Mouse (Mus musculus) adrenal gland, postnatal 4 days (tissue): ENCODE data around the gene Ctsz. TPM values are rescaled to one million over a fixed set of nuclear protein-coding genes. Genes with fewer than 3 reads are reported as not detected.

ENCODE experiments used
- DNase-seq, 2 experiments: peaks; one replicate each; pipeline ENCODE4 v3.0.0; 2021 to 2022; ENCODE audit warnings: low spot score in 2 of 2, mixed read lengths in 2 of 2
- long read RNA-seq, 2 experiments: library from polyadenylated mRNA; stranded (forward); transcript quantifications; one replicate each; pipeline ENCODE4 v2.0.0; 2021
- total RNA-seq, 2 experiments: library from RNA; stranded (reverse); gene quantifications; 2 replicates each; pipeline ENCODE4 v1.2.3; 2021

Gene Ctsz
- 100 to 1,000 TPM; 107 to 114 TPM for total RNA-seq
- long read RNA-seq, experiment 1, transcript Ctsz-201 (6 exons, 1,441 nt), result major isoform, 152 of 162 reads
- long read RNA-seq, experiment 1, partial matches to known transcripts, result 9 of 162 reads
- long read RNA-seq, experiment 1, other reads (novel, unspliced or antisense), result 1 of 162 reads
- long read RNA-seq, experiment 2, transcript Ctsz-201 (6 exons, 1,441 nt), result major isoform, 165 of 176 reads
- long read RNA-seq, experiment 2, partial matches to known transcripts, result 7 of 176 reads
- long read RNA-seq, experiment 2, other reads (novel, unspliced or antisense), result 4 of 176 reads

DNA sequence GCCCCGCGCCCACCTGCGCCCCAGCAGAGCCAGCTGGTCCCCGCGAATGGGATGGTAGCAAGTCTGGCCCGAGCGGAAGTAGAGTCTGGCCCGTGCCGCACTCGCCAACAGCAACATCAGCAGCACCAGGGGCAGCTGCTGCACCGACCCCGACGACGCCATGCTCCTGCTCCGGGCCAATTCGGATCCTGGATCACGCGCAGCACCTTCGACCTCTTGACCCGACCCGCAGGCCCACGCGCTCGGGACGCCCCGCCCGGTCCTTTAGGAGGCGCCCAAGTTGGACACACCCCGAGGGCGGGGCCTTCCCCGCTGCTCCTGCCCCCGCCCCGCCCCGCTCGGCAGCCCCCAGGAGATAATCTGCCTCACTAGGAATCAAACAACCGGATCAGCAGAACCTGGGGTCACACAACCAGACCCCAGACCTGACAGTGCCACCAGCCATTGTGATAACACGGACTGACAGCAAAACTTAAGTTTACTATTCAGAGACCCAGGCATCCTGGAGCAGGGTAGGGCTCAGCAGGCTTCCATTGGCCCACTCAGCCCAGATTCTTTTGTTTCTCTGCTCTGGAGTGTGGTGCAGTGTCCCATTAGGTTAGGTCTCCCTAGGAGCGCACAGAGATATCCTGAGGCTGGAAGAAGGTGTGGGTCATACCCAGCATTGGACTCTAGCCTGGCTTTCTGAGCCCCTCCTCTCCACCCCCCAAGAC is at the start of gene Ctsz:
TSS of gene Ctsz (minus strand) at position 303 of the 713 bp plus-strand sequence.
- peak; percentile 37 to 56 for DNase-seq

DNA sequence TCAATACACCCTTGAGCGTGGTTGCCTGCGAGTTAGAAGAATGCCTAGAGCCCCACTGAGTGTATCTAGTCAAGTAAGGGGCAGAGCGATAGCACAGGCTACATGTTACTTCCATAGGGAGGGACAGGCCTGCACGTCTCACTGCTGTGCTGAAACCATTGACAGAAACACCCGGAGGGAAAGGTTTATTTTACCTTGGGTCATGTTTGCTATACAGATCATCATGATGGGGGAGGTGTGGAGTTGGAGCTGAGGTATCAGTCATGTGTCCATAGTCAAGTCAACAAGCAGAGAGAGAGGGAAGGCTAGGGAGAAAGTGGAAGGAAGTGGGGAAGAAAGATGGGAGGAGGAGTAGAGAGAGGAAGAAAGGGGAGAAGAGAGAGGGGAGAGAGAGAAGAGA is 48.2 kb upstream of the Ctsz start:
- DNase-seq, result no peak

DNA sequence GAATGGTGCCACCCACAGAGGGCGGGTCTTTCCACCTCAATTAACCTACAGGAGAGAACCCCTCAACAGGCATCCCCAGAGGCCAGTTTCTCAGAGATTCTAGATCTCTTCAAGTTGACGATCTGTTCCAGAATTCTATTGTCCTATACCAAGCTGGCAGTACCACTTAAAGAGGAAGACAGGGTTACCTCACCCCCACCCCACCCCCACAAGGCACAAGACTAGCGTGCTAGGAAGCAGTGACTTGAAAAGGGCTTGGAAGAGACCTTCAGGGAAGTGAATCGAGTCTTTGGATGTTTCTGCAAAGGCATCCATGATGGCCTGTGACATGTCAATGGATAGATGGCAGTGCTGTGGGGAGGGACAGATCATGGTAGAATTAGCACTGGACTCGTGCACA is 39.9 kb upstream of the Ctsz start:
- no peak for DNase-seq

DNA sequence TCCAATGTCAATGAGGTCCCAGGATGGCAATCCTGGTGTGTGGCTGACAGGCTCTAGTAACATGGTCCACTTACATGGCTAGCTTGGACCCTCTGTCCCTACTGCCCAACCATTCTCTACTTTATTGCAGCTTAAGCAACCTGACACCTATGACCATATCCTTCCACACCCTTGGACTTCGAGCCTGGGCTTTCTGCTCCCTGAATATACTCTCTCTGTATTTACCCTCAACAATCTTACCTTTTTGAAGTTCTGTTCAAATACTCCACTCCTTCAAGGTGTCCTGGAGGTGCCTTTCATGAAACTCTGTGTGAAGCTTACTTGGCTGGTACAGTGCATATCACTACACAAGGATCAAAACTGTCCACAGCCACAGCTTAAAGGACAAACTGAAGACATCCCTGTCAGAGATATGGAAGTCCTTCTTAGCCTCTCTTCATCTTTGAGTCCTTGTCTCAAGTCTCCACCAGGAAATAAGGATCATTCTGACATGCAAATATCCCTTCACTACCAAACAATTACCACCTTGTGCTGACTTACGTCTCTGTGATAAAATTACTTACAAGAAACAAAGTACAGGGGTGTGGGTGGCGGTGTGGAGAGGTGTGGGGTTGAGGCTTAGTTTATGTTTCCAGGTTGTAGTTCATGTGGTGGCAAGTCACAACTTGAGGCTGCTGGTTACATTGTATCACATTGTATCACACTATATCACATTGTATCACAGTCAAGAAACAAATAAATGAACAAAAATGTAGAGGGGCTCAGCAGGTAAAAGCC is 38.9 kb upstream of the Ctsz start:
- DNase-seq, result no peak

DNA sequence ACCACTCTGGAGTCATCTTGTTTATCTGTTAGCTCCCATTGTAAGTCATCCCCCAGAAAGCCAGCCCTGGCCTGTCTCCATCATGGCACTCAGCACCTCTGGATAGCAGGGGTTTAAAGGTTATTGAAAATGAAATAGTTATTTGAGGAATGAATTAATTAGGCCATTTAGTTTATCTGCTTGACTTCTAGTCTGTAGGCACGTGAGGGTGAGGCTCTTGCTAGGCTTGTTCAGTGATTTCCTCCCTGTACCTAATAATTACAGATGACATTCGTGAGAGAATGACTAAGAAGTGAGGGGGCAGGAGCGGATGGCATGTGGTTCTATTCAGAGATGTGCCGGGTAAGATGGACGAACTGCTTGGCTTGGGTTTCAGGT is 34.7 kb upstream of the Ctsz start:
- no peak for DNase-seq

DNA sequence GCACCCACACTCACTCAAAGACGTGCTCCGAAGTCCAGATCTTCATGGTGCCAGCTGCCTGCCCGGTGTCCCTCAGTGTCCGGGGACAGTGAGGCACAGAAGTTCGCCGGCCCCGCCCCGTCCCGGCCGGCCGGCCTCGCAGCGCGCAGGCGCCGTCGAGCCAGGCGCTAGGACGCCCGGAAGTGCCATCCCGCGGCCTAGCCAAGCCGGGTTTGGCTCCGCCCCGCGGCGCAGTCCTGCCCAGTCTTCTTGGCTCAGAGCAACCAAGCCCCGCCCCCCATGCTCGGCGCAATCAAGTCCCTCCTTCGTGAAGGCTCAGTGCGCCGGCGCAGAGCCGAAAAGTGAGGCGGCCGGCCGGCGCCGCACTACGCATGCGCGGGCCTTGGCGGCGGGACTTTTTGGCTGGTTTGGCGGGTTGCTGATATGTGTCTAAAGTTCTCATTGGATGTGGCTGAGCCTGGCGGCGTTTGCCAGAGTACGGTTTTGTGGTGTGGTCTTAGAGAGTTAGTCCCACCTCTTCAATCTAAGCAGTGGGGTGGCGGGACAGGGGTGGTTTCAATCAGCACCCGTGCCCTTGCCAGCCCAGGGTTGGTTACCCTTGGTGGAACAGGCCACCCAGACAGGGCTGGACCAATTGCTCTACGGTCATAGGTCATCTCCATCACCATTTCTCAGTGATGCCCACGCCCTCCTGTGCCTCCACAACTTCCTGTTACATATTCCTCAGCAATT is 34.1 kb upstream of the Ctsz start, which contains the start of gene Prelid3b:
TSS of gene Prelid3b (minus strand) at position 264 of the 732 bp plus-strand sequence.
- DNase-seq, result peak; percentile 98 to 99

DNA sequence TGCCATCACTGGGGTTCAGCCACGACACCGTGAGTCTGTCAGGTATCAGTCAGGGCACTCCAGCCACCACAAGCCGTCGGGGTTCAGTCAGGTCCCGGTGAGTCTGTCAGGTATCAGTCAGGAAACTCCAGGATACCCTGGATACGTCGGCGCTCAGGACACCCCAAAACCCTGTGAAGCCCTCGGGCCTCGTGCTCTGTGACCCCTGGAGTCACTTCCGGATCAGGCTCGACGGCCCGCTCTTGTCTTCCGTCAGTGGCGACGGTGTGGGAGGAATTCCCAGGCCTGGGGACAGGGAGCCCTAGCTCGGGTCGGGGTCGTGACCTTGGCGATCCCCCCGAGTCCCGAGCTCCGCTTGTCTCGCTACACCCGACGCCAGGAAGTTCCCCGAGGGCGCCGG is 33.6 kb upstream of the Ctsz start:
- no peak for DNase-seq

DNA sequence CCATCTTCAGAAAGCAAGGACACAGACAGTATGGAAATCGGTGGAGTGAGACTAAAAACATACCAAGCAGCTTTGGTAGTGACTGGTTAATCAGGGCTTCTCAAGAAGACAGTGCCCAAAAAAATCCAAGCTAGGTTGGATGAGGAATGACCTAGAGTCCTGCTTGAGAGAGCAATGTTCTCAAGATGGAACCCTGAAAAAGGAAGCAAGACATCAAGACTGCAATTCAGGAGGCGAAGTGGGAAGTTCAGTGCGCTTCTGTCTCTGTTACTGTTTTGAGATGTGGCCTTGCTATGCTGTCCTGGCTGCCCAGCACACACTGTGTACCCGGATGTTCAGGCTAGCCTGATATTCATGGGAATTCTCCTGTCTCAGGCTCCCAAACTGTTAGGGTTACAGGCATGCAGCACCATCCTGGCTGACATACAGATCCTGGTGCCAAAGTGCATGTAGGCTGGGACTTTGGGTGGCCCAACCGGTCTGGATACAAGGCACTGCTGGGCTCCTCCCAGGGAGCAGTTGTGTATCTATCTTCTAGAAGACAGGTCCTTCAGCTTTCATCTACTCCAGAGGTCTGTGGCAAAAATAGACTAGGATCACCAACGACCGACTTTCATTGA is 32.1 kb upstream of the Ctsz start:
- DNase-seq, result no peak

DNA sequence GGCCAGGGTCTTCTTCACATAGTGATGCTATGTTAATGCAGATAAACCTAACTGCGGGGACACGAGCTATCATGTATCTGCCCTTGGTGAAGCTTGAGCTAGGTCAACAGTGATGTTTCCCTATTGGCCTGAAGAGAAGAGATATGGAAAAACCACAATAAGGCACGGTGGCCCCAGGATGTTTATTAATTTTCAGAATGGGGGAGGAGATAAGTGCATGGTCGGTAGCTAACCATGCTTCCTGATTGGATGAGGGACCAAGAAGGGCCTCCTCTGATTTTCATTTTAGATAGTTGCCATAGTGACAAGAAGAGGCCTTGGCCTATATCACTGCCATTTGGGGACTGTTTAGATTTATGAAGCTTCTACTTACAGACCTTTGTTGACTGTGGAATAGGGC is 31.5 kb upstream of the Ctsz start:
- DNase-seq, result no peak

DNA sequence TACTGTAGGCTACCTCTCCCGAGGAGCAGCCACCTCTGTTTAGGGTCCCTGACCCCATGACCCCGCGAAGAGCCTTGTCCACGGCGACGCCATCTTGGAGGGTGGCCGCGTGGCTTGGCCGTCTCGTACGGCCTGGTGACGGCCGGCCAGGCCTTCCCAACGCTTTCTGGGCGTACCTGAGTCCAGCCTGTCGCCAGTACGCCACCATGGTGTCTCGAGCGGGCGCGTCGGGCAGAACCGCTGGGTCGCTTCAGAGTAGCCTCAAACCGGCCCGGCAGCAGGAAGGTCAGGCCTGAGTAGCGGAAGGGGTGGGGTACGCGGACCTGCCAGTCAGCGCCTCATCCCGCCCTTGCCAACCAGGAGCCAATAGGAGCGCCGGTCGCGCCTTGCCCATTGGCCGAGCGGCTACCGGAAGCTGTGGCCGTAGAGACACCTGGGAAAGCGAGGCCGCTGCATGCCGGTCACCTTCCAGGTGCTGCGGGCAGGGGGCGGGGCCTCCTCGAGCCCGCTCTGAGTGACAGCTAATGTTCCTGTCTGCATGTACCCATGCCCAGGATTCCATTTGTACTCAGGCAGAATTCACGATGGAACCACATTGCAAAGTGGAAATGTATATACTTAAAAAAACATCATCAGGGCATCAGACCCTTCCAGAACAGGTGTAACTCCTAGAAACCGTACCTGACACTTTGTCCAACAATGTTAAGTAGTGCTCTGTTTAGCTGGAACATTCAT is 25.1 kb upstream of the Ctsz start, which contains the start of gene Atp5e:
TSS of gene Atp5e (minus strand) at position 317 of the 735 bp plus-strand sequence.
- peak; percentile 85 to 89 for DNase-seq

DNA sequence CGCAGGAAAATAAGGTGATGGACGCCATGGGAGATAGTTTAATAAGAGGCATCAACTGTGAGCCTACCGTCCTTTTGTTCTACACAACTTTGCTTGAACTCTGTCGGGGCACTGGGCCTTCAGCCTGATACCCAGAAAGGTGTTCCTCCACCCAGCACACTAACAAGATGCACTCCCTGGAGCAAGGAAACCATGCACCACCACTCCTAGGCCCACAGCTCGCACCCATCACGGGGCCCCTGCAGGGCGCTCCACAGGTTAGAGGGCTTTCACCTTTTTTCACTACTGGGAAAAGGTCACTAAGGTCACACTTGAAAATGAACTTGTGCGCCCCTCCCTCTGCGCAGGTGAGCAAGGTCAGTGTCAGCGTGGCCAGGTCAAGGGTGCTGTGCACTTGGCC is 24.5 kb upstream of the Ctsz start:
- no peak for DNase-seq

DNA sequence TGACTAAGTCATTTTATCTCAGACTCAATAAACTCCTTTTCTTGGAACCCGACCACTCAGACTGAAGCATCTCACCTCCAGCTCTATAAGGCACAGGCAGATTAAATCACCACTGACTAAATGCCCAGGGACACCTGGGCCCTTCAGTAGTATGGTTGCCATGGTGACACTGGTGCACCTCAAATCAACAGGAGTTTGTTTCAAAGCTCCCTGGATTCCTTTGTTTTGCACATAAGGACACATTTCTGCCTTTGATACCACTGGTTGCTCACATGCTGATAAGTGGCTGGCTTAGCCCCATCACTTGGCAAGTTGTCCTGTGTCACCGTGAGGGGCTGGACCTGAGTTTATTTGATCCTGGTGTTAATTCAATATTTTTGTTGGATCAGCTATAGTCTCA is 20.5 kb upstream of the Ctsz start:
- no peak for DNase-seq

DNA sequence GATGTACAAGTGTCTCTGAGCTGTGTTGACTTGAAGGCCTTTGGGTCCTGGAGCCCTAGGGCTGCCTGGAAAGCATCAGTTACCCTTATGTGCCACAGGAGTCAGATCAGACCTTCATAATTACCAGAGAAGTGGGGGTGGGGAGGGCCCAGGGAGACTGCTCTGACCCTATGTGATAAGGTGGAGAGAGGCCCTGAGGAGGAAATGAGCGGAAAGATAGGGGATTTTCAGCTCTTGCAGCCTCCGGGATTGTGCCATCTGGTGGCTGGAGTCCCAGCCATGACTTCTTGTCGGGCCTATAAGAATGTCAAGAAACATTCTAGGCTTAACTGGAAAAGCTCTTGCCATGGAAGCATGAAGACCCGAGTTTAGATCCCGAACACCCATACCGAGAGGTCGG is 14.8 kb upstream of the Ctsz start:
- DNase-seq, result no peak

DNA sequence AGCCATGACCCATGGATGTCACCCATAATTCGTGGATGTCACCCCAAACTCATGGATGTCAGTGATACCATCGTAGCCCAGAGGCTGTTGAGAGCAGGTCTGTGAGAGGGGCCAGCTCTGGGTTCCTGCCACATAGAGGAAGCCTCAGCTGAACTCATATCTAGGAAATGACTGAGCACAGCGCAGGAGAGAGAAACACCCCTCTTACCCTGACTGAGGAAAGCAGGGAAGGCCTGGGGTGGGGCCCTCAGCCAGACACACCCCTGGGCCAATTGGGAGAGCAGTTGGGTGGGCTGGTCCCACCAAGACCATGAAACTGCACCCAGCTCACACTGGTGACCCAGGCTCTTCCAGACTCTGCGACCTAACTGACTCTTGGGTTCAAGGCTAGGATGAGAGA is 11.5 kb upstream of the Ctsz start, which contains the start of gene Tubb1:
TSS of gene Tubb1 (plus strand) at position 343 of the 400 bp plus-strand sequence.
- DNase-seq, result no peak

DNA sequence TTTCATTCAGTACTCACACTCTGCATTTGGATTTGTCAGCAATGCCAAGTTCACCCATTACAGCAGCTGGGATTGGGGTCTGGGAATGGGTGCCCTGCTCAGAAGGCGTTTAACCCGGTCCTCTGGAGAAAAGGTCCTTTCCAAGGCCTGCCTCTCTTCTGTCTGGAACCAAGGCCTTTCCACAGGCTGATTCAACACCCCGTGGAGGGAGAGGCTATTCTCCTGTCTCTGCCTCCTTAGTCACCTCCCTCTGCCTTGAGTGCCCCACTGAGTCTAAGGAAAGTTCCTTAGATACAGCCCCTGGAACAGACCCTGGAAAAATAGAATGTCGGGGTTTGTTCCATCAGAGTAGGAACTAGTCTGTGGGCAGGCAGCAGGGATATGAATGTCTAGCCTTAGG is 9.6 kb upstream of the Ctsz start:
- no peak for DNase-seq

DNA sequence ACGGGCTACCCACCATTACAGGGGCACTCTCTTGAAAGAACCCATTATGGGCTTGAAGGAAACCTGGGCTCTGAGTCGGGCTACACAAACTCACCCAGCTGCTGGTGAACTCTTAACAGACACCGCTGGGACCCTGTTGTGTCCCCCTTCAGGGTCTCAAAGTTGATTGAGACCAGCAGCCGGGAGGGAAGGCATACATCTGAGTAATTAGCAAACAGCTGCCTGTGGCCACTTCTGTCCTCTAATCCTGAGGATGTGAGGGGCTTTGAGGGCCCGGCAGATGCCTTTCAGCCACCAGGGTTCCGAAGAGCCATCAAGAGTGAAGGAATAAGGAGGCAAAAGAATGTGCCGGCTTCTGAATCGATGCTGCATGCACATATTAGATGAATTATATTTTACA is 8.1 kb upstream of the Ctsz start:
- DNase-seq, result no peak

DNA sequence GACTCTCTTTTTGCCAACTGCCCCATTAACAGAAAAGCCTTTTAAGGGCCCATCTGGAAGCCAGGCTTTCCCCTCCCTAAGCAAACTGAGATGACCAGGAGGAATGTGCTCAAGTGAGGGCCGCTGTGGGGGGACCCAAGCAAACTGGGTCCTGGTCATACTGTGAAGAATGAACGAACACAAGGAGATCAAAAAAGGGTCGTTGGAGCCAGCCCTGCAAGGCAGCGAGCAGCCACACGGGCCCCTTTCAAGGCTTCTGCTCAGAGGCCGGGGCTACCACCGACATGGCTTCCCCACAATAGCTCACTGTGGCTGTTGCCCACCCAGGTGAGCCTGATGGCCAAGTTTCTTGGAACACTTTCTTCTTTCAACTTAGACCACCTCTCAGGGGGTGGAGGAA is 7.7 kb upstream of the Ctsz start:
- DNase-seq, result no peak

DNA sequence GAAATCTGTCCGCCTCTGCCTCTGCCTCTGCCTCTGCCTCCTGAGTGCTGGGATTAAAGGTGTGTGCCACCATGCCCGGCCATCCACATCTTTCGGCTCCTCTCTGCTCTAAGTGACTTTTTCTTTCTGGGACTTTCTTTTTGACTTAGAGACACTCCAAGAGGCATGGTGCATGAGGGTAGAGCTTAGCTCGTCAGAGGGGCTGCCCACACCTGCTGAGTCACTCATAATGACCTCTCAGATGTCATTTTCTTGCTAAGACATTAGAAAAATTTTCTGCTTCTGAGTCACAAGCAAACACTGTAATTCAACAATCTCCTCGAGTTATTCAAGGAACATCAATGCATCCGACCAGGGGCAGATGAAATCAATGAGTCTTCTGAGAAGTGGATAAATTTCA is 6.2 kb upstream of the Ctsz start:
- DNase-seq, result no peak

DNA sequence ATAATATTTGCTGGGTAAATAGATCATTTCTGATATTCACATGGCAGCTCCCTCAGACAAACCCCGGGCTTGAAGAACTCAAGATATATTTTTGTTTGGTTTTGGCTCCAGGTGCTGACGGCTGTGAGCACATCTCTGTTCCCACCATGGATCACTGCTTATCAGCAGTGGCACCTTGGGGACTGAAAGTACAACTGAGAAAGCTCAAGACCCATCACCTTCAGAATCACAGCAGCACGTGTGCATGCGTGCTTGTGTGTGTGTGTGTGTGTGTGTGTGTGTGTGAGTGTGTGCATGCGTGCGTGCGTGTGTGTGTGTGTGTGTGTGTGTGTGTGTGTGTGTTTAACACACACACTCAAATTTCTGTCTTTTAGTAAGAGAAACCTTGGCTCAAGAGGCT is 5.5 kb upstream of the Ctsz start:
- no peak for DNase-seq

DNA sequence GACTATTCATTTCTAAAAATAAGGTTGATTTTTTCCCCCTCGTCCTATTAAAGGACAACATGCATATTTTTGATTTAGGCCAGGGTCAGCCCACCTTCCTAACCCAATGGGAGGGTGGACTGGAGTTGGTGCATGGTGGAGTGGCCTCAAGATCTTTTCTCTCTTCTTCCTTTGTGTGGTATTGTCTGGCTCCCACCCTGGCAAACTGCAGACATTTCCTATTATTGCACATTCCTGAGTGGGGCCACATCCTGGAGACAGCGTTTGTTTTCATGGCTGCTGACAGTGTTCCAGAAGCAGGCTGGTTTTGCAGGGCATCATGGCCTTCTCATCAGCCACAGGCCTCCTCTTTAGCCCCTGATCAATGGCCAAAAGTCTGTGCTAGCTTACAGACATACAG is 4.2 kb upstream of the Ctsz start:
- no peak for DNase-seq
